Mouse (Mus musculus): ENCODE measurements around the gene Sulf2. TPM values are rescaled to one million over a fixed set of nuclear protein-coding genes. Genes with fewer than 3 reads are reported as not detected.

Gene Sulf2
- polyA plus RNA-seq, 1 experiment from 2014 or later = 134 TPM

DNA sequence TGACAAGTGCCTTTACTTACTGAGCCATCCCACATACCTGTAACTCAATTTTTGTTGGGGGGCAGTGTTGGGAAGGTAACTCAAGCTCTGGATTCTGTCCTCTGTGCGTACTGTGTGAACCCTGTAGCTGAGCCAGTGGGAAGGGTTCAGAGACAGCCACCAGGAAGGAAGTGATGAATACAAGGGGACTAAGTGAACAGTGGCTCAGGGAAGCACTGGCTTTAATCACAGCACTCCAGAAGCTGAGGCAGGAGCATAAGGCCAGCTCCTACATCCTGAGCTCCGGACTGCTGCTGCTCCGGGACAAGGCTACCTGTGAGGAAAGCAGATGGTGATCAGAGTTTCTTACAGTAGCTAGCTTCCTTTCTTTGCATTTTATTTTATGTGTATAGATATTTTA is 131.4 kb downstream of the Sulf2 start:
- H3K27me3 ChIP-seq (replicated peaks; ENCODE audit: control insufficient read depth, insufficient read depth, low read length) = no peaks in the 10 kb centered on the region
- H3K4me3 ChIP-seq (ENCODE audit: low read depth, low read length) = no peak overlapping the region
- peaks cover 39% of the 10 kb centered on the region for H3K4me1 ChIP-seq (replicated peaks; ENCODE audit: control insufficient read depth, insufficient read depth, low read length)
- H3K27ac ChIP-seq (ENCODE audit: low read depth) = no peak overlapping the region
- DNase-seq (ENCODE audit: low spot score) = no peak
- no peaks in the 10 kb centered on the region for H3K9me3 ChIP-seq (ENCODE audit: control insufficient read depth, low read length)
- no peaks in the 10 kb centered on the region for H3K36me3 ChIP-seq (ENCODE audit: control insufficient read depth, insufficient read depth, low read length)
- 88% methylated on average over 3 of the region's 3 CpGs for WGBS
- no peak overlapping the region for H3K4me2 ChIP-seq (ENCODE audit: low read length)
- H3K9ac ChIP-seq (ENCODE audit: low read length) = no peak overlapping the region
- no peak for ATAC-seq (replicated peaks; ENCODE audit: low FRiP score, low TSS enrichment, low read depth)

Other genes with a start within 250 kb of the Sulf2 start
- 15.9 and 19.2 TPM in 2 replicates for gene Ncoa3, start 163.0 kb downstream of the Sulf2 start, polyA plus RNA-seq (2014; fragmentation: Nextera tagmentation; extraction: Ambion mirVana)